Mouse (Mus musculus) skeletal muscle tissue, adult 2 months (tissue): ENCODE results near the gene Als2cr12.
"Not testable (repeated sequence)": the region's sequence is repeated elsewhere in the genome, so short reads cannot be mapped to it uniquely, and the experiment has no call there.

Experiments used
- DNase-seq: peaks from one replicate; pipeline ENCODE4 v3.0.0-alpha.2; 2012; ENCODE audit warnings: low read depth, low spot score

The Als2cr12 gene

GRCm38 (mm10) chr1:58614424-58614823 is 81.4 kb downstream of the Als2cr12 start:
- DNase-seq: no peak

GRCm38 (mm10) chr1:58613786-58614185 is 82.0 kb downstream of the Als2cr12 start:
- no peak for DNase-seq

- DNase-seq: no peak
Measured at GRCm38 (mm10) chr1:58610611-58611010, 85.2 kb downstream of the Als2cr12 start.

GRCm38 (mm10) chr1:58610166-58610565 is 85.6 kb downstream of the Als2cr12 start:
- no peak for DNase-seq

GRCm38 (mm10) chr1:58609591-58609990 is 86.2 kb downstream of the Als2cr12 start:
- not testable (repeated sequence) for DNase-seq

- DNase-seq: no peak
Measured at GRCm38 (mm10) chr1:58603738-58604137, 92.1 kb downstream of the Als2cr12 start.

GRCm38 (mm10) chr1:58602681-58603080 is 93.1 kb downstream of the Als2cr12 start:
- DNase-seq: no peak
